Mouse (Mus musculus): ENCODE measurements around the gene Olfr1331.
"Not testable (repeated sequence)": the region's sequence is repeated elsewhere in the genome, so short reads cannot be mapped to it uniquely, and the experiment has no call there.

Olfr1331 gene

DNA sequence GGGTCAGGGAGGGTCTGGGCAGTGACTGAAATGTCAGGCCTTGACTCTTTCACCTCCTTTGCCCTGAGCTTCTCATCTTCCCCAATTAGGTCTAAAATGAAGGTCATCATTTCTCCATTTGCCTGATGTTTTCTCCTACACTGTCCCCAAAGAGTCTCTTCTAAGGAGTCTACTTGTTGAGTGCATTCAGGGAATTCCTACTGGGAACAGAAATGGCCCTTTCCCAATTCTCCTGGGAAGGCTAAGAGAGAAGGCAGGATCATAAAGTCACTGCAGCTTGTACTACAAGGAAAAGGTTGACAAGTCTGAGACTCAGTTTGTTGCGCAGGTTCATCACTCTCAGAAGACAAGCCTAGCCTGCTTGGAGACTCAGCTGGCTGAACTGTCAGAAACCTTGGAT lies at the start of gene Olfr1331:
Olfr1331 (plus strand) TSS at position 301 of the 400 bp plus-strand sequence.
- CTCF ChIA-PET: no interaction called here

DNA sequence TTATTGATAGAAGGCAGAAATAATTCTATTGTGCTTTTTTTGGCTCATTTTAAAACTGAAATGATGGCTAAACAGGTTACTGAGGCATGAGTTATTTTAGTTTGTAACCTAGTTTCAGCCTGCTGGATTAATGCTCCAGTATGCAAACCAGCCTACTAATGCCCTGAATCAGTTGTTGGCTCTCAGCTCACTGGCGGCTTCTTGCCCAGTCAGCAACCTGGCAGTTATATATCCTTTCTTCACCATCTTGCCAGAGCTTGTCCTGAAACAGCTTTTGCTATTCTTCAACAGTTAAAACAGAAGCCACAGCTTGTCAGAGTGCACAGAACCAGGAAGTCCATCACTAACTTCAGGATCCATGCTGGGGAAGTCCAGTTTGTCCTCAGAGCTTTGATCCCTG lies 45.5 kb upstream of the Olfr1331 start:
- CTCF ChIA-PET: no interaction called here

DNA sequence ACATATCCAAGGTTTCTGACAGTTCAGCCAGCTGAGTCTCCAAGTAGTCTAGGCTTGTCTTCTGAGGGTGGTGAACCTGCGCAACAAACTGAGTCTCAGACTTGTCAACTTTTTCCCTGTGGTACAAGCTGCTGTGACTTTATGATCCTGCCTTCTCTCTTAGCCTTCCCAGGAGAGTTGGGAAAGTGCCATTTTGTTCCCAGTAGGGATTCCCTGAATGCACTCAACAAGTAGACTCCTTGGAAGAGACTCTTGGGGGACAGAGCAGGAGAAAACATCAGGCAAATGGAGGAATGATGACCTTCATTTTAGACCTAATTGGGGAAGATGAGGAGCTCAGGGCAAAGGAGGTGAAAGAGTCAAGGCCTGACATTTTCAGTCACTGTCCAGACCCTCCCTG lies 28.3 kb upstream of the Olfr1331 start, which contains the start of gene Olfr1333:
Olfr1333 (minus strand) TSS at position 101 of the 400 bp plus-strand sequence.
- CTCF ChIA-PET: no interaction called here

DNA sequence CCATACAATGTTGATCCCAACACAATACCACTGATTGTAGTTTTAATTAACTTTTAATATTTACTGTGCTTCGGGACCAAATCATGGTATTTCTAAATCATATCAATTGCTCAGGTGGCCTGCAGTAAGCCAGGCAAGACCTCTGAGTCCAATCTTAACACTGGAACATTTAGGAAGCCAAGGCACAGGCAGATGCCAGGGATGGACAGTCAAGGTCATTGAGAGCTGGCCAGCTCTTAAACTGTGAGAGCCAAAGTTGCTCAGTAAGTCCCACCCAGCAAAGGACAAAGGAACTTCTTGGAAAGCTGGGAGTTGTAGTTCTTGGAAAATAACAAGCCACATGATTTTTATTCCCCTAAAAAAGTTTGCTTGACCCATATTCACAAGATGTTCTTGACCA lies 2.7 kb upstream of the Olfr1331 start:
- CTCF ChIA-PET: no interaction called here

DNA sequence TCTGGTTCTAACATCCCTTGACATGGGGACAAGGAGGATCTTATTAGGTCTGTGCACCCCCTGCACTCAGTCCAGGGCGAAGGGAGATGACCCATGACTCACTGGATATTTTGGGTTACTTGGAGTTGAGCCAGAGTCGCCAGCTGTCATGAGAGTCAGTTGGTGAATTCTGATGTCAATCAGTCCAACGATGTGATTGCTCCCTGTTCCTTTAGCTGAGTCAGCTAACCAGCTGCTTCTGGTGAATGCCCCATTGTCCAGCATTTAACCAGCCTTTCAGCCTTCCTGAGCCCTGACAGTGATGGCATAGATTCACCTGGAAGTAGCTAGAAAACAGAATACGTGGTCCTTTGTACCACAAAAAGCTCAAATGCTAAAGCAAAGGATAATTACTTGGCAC lies 1.7 kb upstream of the Olfr1331 start:
- CTCF ChIA-PET: no interaction called here

DNA sequence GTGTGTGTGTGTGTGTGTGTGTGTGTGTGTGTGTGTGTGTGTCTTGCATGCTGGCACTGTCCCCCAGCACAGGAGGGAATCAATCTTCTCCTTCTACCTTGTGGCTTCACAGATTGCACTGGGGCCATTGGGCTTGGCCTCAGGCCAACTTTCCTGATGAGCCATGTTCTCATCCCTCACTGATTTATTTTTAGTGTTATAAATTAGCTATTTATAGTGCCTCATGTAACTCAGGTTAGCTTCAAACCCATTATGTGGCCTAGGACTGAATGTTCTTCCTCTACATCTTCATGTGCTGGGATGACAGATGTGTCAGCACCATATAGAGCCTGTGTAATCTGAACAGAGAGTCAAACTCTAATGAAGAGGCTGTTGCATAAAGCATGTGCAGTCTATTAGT lies 3.1 kb downstream of the Olfr1331 start:
- CTCF ChIA-PET: no interaction called here

DNA sequence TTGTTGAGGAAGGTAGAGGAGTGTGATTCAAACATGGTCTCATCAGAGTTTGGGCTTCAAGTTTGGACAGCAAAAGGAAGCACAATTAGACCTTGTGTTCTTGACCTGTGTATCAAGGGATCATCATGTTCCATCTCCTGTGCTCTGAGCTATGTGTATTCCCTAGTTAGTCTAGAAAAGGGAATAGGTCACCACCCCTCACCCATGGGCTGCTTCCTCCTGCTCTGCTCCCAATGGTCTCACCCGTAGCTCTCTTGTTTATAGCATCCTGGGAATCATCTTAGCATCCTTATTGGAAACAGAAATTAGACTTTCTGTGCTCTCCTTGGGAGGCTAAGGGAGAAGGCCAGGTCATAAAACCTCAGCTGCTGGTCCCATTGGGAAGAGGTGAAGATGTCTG lies 23.8 kb downstream of the Olfr1331 start, which contains the start of gene Olfr1330:
Olfr1330 (plus strand) TSS at position 301 of the 400 bp plus-strand sequence.
- CTCF ChIA-PET: no interaction called here

DNA sequence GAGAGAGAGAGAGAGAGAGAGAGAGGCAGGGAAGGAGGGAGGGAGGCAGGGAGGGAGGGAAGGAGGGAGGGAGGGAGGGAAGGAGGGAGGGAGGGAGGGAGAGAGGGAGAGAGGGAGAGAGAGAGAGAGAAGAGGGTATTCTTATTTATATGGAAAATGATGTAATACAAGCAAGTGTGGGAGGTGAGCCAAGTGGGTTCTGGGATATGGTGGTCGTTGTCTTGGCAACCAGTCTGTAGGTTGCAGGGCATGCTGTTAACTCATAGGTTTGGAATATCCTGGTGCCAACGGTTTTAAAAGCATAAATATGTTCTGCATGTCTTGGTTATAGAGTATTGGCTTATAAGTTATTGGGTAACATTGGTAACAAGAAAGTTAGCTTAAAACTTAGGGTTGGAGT lies 37.5 kb downstream of the Olfr1331 start:
- CTCF ChIA-PET: interaction anchor here (0.6 kb wide), 1 partner anchor 1151 kb away, joined by 12 read pairs; no protein-coding TSS in a partner anchor

DNA sequence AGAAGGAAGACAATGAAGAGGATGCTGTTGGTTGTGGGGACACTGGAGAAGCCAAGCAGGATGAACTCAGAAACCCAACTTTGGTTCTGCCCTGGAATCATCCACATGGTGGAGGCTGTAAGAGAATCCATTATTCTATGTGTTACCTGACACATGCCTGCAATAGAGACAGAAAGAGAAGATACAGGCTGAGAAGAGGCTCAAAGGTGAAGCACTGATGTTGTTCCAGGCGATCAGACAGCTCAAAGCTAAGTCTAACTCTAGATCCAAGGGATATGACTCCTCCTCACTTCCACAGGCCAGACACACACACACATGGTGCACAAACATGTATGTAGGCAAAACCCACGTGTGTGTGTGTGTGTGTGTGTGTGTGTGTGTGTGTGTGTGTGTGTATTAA lies 52.9 kb downstream of the Olfr1331 start, which contains the start of gene Olfr1329:
Olfr1329 (minus strand) TSS at position 101 of the 400 bp plus-strand sequence.
- CTCF ChIA-PET: not testable (repeated sequence)
